Mouse (Mus musculus): ENCODE measurements at regions not wholly inside any gene's neighbourhood (a gene's known extent, or its start where the extent isn't known, plus 50 kb on each side); places are given as distances from the start of the nearest gene placed in this dataset.

GRCm38 (mm10) chr12:29049105-29049511, 297.5 kb downstream of the Eipr1 start:
- Histone ChIP-seq H3K79me2 (ENCODE audit: control insufficient read depth, insufficient read depth, low read length, poor library complexity) (no peaks in the 10 kb centered on the region), H3K27me3 (ENCODE audit: control insufficient read depth in 1 of 2, insufficient read depth in 2 of 2, low read length in 2 of 2) (no peaks in the 10 kb centered on the region), H3K27ac (ENCODE audit: control insufficient read depth, low read depth, low read length) (no peak overlapping the region), H3K4me3 (ENCODE audit: control insufficient read depth in 1 of 2, insufficient read depth in 1 of 2, low read depth in 2 of 2, low read length in 2 of 2) (no peak overlapping the region), H3K9me3 (replicated peaks; ENCODE audit: insufficient read depth, low read length) (no peaks in the 10 kb centered on the region), H3K9ac (ENCODE audit: control insufficient read depth, low read depth, low read length, poor library complexity, severe bottlenecking) (no peak overlapping the region), H3K4me1 (ENCODE audit: control insufficient read depth in 1 of 2, insufficient read depth in 2 of 2, low read length in 2 of 2) (no peaks in the 10 kb centered on the region), H3K36me3 (ENCODE audit: control insufficient read depth in 1 of 2, insufficient read depth in 2 of 2, low read length in 2 of 2) (no peaks in the 10 kb centered on the region)
- DNase-seq (ENCODE audit: low read depth, low spot score) = no peak
- TF ChIP-seq HCFC1 (IDR thresholded peaks at IDR 0.05; ENCODE audit: low read depth, low read length) = no peak
- no peak for TF ChIP-seq RCOR1 (IDR thresholded peaks at IDR 0.05; ENCODE audit: low read depth, low read length)
- TF ChIP-seq SMC3 (IDR thresholded peaks at IDR 0.05; ENCODE audit: low read depth, low read length) = no peak
- TF ChIP-seq KAT2A (conservative IDR thresholded peaks at IDR 0.05; ENCODE audit: low read depth, low read length) = no peak
- TF ChIP-seq NELFE (IDR thresholded peaks at IDR 0.05; ENCODE audit: low read depth, low read length) = no peak
- no peak for TF ChIP-seq ETS1 (IDR thresholded peaks at IDR 0.05; ENCODE audit: low read depth, low read length)
- no peak for TF ChIP-seq MXI1 (IDR thresholded peaks at IDR 0.05; ENCODE audit: low read depth, low read length)
- TF ChIP-seq BHLHE40 (IDR thresholded peaks at IDR 0.05; ENCODE audit: borderline replicate concordance, low read depth, low read length) = no peak
- no peak for TF ChIP-seq MYC (IDR thresholded peaks at IDR 0.05; ENCODE audit: low read depth, low read length)

GRCm38 (mm10) chr12:29049801-29050200, 298.2 kb downstream of the Eipr1 start:
- no peak overlapping the region for H3K4me3 ChIP-seq (ENCODE audit: control insufficient read depth in 1 of 2, insufficient read depth in 1 of 2, low read depth in 2 of 2, low read length in 2 of 2)
- H3K27me3 ChIP-seq (ENCODE audit: control insufficient read depth in 1 of 2, insufficient read depth in 2 of 2, low read length in 2 of 2) = no peaks in the 10 kb centered on the region
- no peaks in the 10 kb centered on the region for H3K9me3 ChIP-seq (replicated peaks; ENCODE audit: insufficient read depth, low read length)
- no peaks in the 10 kb centered on the region for H3K4me1 ChIP-seq (ENCODE audit: control insufficient read depth in 1 of 2, insufficient read depth in 2 of 2, low read length in 2 of 2)
- no peak overlapping the region for H3K9ac ChIP-seq (ENCODE audit: control insufficient read depth, low read depth, low read length, poor library complexity, severe bottlenecking)
- no peak for TF ChIP-seq CHD1 (IDR thresholded peaks at IDR 0.05; ENCODE audit: low read depth, low read length)
- no peak for TF ChIP-seq SIN3A (IDR thresholded peaks at IDR 0.05; ENCODE audit: low read length)
- no peak for TF ChIP-seq RAD21 (IDR thresholded peaks at IDR 0.05; ENCODE audit: low read depth, low read length)
- no peak for TF ChIP-seq CHD2 (IDR thresholded peaks at IDR 0.05; ENCODE audit: low read length)
- no peak for TF ChIP-seq USF1 (IDR thresholded peaks at IDR 0.05; ENCODE audit: low read depth, low read length)
- TF ChIP-seq MAZ (IDR thresholded peaks at IDR 0.05; ENCODE audit: low read depth, low read length) = no peak
- H3K27ac ChIP-seq (ENCODE audit: control insufficient read depth, low read depth, low read length) = no peak overlapping the region
- DNase-seq (ENCODE audit: low read depth, low spot score) = no peak
- H3K36me3 ChIP-seq (ENCODE audit: control insufficient read depth in 1 of 2, insufficient read depth in 2 of 2, low read length in 2 of 2) = no peaks in the 10 kb centered on the region
- no peaks in the 10 kb centered on the region for H3K79me2 ChIP-seq (ENCODE audit: control insufficient read depth, insufficient read depth, low read length, poor library complexity)

- Histone ChIP-seq H3K79me2 (ENCODE audit: control insufficient read depth, insufficient read depth, low read length, poor library complexity) (no peaks in the 10 kb centered on the region), H3K27ac (ENCODE audit: control insufficient read depth, low read depth, low read length) (no peak overlapping the region), H3K27me3 (ENCODE audit: control insufficient read depth in 1 of 2, insufficient read depth in 2 of 2, low read length in 2 of 2) (no peaks in the 10 kb centered on the region), H3K9me3 (replicated peaks; ENCODE audit: insufficient read depth, low read length) (no peaks in the 10 kb centered on the region), H3K9ac (ENCODE audit: control insufficient read depth, low read depth, low read length, poor library complexity, severe bottlenecking) (no peak overlapping the region), H3K4me1 (ENCODE audit: control insufficient read depth in 1 of 2, insufficient read depth in 2 of 2, low read length in 2 of 2) (no peaks in the 10 kb centered on the region), H3K36me3 (ENCODE audit: control insufficient read depth in 1 of 2, insufficient read depth in 2 of 2, low read length in 2 of 2) (no peaks in the 10 kb centered on the region), H3K4me3 (ENCODE audit: control insufficient read depth in 1 of 2, insufficient read depth in 1 of 2, low read depth in 2 of 2, low read length in 2 of 2) (no peak overlapping the region)
- no peak for DNase-seq (ENCODE audit: low read depth, low spot score)
- TF ChIP-seq HCFC1 (IDR thresholded peaks at IDR 0.05; ENCODE audit: low read depth, low read length) (no peak), MAZ (IDR thresholded peaks at IDR 0.05; ENCODE audit: low read depth, low read length) (no peak), MAX (IDR thresholded peaks at IDR 0.05; ENCODE audit: low read length) (no peak), NRF1 (IDR thresholded peaks at IDR 0.05; ENCODE audit: insufficient read depth, low read depth, low read length, poor library complexity, severe bottlenecking) (no peak), NELFE (IDR thresholded peaks at IDR 0.05; ENCODE audit: low read depth, low read length) (no peak), ZKSCAN1 (IDR thresholded peaks at IDR 0.05; ENCODE audit: low read depth, low read length) (no peak), SMC3 (IDR thresholded peaks at IDR 0.05; ENCODE audit: low read depth, low read length) (no peak), TCF12 (IDR thresholded peaks at IDR 0.05; ENCODE audit: low read depth, low read length) (no peak), USF2 (IDR thresholded peaks at IDR 0.05; ENCODE audit: borderline replicate concordance in 1 of 2, insufficient read depth in 1 of 2, low read depth in 1 of 2, low read length in 2 of 2) (no peak), RAD21 (IDR thresholded peaks at IDR 0.05; ENCODE audit: low read depth, low read length) (no peak), ZMIZ1 (IDR thresholded peaks at IDR 0.05; ENCODE audit: low read depth, low read length) (no peak), CHD2 (IDR thresholded peaks at IDR 0.05; ENCODE audit: low read length) (no peak), POLR2A (IDR thresholded peaks at IDR 0.05; ENCODE audit: control insufficient read depth in 1 of 2, insufficient read depth in 1 of 2, low read depth in 1 of 2, low read length in 2 of 2, poor library complexity in 1 of 2) (no peak), ZNF384 (IDR thresholded peaks at IDR 0.05; ENCODE audit: low read depth, low read length) (no peak), ZC3H11A (IDR thresholded peaks at IDR 0.05; ENCODE audit: low read depth, low read length) (no peak), MYB (IDR thresholded peaks at IDR 0.05; ENCODE audit: low read depth, low read length) (no peak), SIN3A (IDR thresholded peaks at IDR 0.05; ENCODE audit: low read length) (no peak), RCOR1 (IDR thresholded peaks at IDR 0.05; ENCODE audit: low read depth, low read length) (no peak)
Observed at GRCm38 (mm10) chr12:29050516-29051251, 299.1 kb downstream of the Eipr1 start.

All from MEL (cell line).